Mouse (Mus musculus) testis, postnatal 14 days (tissue): ENCODE results near the gene Aqp1.

ENCODE experiments used
- DNase-seq: peaks from one replicate; pipeline ENCODE4 v3.0.0; 2021; ENCODE audit warnings: low spot score

Gene Aqp1

DNA sequence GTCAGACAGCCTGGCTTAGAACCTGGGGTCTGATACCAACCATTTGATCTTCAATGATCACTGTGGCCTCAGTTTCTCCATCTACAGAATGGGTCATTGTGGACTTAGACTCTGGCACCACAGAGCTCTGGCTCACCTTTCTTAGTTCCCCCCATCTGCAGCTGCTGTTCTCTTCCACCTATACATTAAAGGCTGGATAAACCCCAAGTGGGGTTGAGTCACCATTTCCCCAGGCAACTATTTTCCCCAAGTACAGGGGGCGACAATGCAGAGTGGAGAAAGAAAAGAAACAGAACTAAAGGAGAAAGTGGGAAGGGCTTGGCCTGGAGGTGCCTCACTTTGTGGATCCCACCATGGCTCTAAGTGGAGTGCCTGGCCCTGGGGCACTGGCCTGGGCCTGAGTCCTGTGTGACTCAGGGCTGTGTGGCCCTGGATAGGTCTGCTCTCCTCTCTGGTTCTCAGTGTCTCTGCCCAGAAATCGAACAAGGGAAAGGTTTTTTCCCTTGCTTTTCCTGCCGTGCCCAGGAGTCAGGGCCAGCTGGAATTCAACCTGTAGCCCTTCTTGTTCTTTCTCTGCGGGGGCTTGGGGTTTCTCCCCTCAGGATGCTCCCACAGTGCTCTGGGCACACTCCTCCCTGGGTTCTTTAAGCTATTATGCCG is 20.9 kb downstream of the Aqp1 start:
- DNase-seq = no peak

DNA sequence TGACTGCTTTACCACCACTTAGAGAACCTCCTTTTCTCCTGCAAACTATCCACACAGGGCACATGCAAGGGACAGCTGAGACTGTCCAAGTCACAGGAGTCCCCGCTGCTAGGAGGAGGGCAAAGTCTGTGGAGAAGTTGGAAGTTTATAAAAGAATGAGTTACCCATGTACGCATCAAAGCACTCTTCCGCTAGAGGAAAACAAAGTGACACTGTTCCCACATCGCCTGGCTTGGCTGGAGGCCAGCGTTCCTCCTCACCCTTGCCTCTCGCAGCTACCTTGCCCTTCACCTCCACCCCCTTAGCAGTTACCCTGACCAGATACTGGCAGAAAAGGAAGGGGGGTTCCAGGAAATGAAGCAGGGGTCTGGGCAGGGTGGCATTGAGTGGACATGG is 21.4 kb downstream of the Aqp1 start:
- DNase-seq = no peak

DNA sequence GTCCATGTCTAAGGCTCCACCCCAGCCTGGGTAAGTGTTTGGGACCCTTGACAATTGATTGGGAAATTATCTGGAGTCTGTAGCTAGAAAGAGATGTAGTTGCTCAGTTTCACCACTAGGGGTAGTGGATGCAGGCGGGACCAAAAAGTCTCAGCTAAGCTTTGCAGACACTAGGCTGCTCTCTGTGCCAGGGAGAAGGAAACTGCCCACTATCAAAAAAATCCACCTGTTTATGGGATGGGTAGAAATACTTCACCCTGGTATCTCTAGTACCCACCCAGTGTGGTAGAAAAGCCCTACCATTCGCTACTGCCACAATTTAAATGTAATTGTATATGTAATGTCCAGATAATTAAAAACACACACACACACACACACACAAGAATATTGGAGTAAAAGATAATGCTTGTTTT is 22.5 kb downstream of the Aqp1 start:
- no peak for DNase-seq

DNA sequence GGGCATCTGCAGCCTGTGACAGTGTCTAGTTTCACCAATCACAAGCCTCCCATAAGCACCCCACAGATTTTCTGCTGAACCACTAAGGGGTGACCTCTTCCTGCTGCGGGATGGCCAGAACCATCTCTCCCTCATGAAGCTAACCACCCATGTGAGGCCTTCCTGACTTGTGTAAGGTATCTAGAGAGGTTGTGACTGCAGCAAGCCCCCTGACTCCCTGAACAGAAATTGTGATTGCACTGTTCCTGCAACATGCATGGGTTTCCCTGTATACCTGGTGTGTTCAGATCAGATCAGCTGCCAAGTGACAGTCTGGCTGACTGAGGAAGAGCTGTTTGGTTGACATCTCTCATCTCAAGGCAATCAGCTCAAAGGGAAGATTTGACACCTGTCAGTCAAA is 26.4 kb downstream of the Aqp1 start:
- no peak for DNase-seq

DNA sequence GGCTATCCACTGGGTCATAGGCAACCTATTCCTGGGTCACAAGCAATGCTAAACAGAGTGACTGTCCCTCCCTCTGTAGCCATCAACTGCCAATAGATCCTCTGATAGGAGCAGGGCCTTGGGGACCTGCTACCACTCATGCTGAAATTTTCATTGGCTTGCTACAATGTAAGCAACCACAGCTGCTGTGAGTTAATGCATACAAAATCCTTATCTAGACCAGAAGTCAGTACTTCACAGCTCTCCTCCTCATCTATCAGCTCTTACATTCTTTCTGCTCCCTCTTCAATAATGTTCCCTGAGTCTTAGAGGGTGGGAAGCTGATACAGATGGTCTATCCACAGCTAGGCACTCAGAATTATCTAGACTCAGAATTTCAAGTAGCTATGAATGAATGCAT is 30.9 kb downstream of the Aqp1 start:
- DNase-seq = no peak

- DNase-seq = no peak
These were observed 34.6 kb downstream of the Aqp1 start for GRCm38 (mm10) chr6:55370831-55371230.

- no peak for DNase-seq
These were observed 39.8 kb downstream of the Aqp1 start, which contains the start of gene Ghrhr for GRCm38 (mm10) chr6:55376076-55376475. Ghrhr (plus strand) TSS chr6:55376295.

- DNase-seq = no peak
These were observed 40.3 kb downstream of the Aqp1 start for GRCm38 (mm10) chr6:55376511-55376910.

GRCm38 (mm10) chr6:55377461-55377860 is 41.2 kb downstream of the Aqp1 start:
- no peak for DNase-seq

GRCm38 (mm10) chr6:55379641-55380335 is 43.6 kb downstream of the Aqp1 start:
- no peak for DNase-seq

DNA sequence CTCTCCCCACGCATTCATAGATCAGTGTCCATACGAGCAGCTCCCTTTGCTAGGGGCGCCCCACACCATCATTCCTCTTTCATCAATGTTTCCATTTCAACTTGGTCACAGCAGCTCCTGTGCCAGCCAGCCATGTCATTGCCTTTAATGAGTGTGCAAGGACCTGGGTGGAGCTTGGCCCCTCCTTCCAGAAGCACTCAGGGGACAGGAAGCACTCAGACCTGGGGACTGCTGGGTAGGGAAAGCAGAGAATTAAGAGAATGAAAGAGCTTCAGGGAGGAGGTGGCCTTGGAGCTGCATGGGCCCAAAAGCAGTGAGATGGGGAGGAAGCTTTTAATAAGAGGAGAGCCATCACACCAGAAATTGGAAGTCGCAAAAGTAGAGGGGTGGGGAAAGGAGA is 45.7 kb downstream of the Aqp1 start:
- no peak for DNase-seq

DNA sequence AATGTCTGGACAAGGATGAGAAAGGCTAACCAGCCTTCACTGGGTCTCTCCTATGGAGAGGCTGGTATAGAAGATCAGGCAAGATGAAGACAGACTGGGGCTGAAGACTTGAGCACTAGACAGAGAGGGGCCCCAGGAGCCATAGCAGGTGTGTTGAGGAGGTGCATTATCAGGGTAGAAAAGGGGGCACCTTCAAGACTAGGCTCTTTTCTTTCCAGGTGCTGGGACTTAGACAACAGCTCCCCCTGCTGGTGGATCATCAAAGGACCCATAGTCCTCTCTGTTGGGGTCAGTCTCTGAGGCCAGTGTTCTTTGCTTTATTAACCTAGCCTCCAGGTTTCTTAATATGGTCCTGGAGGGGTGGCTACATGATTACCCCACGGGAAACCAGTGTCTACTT is 47.7 kb downstream of the Aqp1 start:
- no peak for DNase-seq

GRCm38 (mm10) chr6:55384356-55384951 is 48.2 kb downstream of the Aqp1 start:
- DNase-seq = no peak

DNA sequence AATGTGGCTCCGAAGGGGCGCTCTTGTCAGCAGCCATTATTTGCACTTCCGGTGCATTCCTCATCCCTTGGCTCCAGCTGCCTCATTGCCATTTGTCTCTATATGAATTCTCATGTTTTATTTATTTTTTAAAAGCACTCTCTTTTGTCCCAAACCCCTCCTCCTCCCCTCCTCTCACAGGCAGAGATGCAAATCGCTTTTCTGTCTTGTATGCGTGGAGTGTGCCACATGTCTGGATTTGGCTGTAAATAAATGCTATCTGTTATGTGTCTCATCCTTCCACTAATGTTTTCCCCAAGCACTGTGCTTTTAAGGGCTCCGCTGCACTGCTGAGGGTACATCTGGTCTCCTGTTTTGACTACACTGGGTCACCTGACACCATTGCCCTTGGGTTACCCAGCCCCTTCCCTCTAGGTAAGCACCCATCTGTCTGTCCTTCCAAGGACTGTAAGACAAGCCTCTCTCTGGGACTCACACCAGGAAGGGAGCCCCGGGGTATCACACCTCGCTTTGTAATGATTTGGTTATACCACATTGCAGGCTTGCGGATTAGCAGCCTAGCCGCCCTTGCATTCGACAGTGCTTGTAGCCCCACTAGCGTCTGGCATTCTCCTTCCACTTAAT is 52.4 kb downstream of the Aqp1 start:
- DNase-seq = no peak

- DNase-seq = no peak
These were observed 53.1 kb downstream of the Aqp1 start for GRCm38 (mm10) chr6:55389321-55389720.

- DNase-seq = no peak
These were observed 55.6 kb downstream of the Aqp1 start for GRCm38 (mm10) chr6:55391814-55392213.

DNA sequence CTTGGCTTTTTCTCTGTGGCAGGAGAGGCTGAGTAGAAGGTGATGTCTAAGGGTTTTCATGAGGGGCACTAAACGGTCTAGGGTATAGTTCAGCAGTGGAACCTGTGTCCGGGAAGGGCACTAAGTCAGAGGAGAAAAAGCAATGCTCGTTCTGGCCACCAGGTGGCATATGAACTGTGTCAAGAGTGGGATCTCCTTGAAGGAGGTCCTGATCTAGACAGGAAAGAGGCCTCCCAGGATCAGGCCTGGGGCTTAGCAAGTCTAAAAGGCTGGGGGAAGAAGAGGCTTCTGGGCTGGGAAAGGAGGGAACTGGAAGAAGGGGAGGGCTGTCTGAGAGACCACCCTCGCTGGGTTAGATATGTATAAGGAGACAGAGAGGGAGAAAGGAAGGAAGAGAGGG is 56.2 kb downstream of the Aqp1 start:
- DNase-seq = peak; percentile 45

GRCm38 (mm10) chr6:55394854-55395253 is 58.6 kb downstream of the Aqp1 start:
- DNase-seq = no peak

GRCm38 (mm10) chr6:55396176-55396575 is 59.9 kb downstream of the Aqp1 start:
- peak; percentile 27 for DNase-seq

DNA sequence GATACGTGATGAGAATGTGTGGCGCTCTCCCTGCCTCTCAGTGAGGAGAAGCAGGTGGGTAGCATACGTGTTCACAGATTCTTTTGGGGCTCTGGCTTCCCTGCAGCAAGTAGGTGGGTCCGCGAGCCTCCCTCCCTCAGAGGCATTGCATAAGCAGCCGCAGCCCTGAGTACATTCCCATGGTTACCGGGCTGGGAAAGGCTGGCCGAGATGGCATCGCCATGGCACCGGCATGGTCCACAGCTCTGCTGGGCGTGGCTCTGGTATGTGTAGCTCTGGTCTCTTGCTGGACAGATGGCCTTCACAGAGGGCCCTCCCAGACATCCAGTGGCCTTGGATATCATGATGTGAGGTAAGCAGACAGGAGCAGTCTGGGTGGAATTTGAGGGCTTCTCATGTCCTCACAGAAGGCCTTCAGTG is 60.4 kb downstream of the Aqp1 start:
- DNase-seq = no peak
